In genomic region chr8:3556114-3556513, GRCm38 (mm10) we compare ENCODE assay signal across 10 mouse cellular contexts. TPM values are rescaled to one million over a fixed set of nuclear protein-coding genes. Genes with fewer than 3 reads are reported as not detected.
DNase-seq lines count a peak whose midpoint lies in the region; ATAC-seq and TF ChIP-seq lines count a peak whose summit lies in the region.
"Had no signal": no experiment of that assay in that cellular context is flagged by ENCODE, and none has a peak within 500 bp of the region (broad histone marks: within the 10 kb centered on the region; RNA-seq: fewer than 3 reads in every experiment).

No protein-coding gene starts in this region.

- no peaks in the 10 kb centered on the region for H3K9me3 ChIP-seq in lung, postnatal 0 days (ENCODE audit: low read length)
- H3K9me3 ChIP-seq in liver, embryonic 12.5 days (replicated peaks): no peaks in the 10 kb centered on the region
- no peaks in the 10 kb centered on the region for H3K9me3 ChIP-seq in stomach, embryonic 15.5 days

- H3K27ac ChIP-seq in lung, postnatal 0 days (ENCODE audit: low read length): no peak overlapping the region
- H3K27ac ChIP-seq in liver, embryonic 12.5 days: no peak overlapping the region
- H3K27ac ChIP-seq in stomach, embryonic 15.5 days: no peak overlapping the region

- H3K4me1 ChIP-seq in lung, postnatal 0 days (ENCODE audit: insufficient read depth, low read depth, low read length): no peaks in the 10 kb centered on the region
- H3K4me1 ChIP-seq in liver, embryonic 12.5 days: no peaks in the 10 kb centered on the region
- no peaks in the 10 kb centered on the region for H3K4me1 ChIP-seq in stomach, embryonic 15.5 days

- no peak for TF ChIP-seq EP300 in lung, postnatal 0 days (IDR thresholded peaks at IDR 0.05)

- H3K27me3 ChIP-seq in lung, postnatal 0 days (replicated peaks; ENCODE audit: insufficient read depth, low read length): no peaks in the 10 kb centered on the region
- H3K27me3 ChIP-seq in liver, embryonic 12.5 days (replicated peaks): 0 out of 2 replicates have a peak, but pooled peaks cover 3% of the 10 kb centered on the region
- H3K27me3 ChIP-seq in stomach, embryonic 15.5 days (replicated peaks): no peaks in the 10 kb centered on the region

- H3K36me3 ChIP-seq in lung, postnatal 0 days (ENCODE audit: insufficient read depth, low read length): no peaks in the 10 kb centered on the region
- no peaks in the 10 kb centered on the region for H3K36me3 ChIP-seq in liver, embryonic 12.5 days
- H3K36me3 ChIP-seq in stomach, embryonic 15.5 days: no peaks in the 10 kb centered on the region

- no peak for DNase-seq in lung, postnatal 0 days (ENCODE audit: low spot score)
- no peak for DNase-seq in lung, postnatal 10 days
- DNase-seq in forelimb bud, embryonic 11.5 days (ENCODE audit: low read depth, low spot score): peak; percentile 17
- DNase-seq in cerebellum, postnatal 4 days (ENCODE audit: low spot score in 2 of 2): no peak
- no peak for DNase-seq in spleen, postnatal 14 days (ENCODE audit: low spot score in 2 of 2)
- DNase-seq in gastrocnemius, postnatal 25 days: no peak
- DNase-seq: adrenal gland, postnatal 10 days had no signal

- TF ChIP-seq CTCF in lung, postnatal 0 days (IDR thresholded peaks at IDR 0.05): no peak

- H3K9ac ChIP-seq in lung, postnatal 0 days (replicated peaks; ENCODE audit: low read depth): no peak overlapping the region
- no peak overlapping the region for H3K9ac ChIP-seq in liver, embryonic 12.5 days
- H3K9ac ChIP-seq in stomach, embryonic 15.5 days: no peak overlapping the region

- peak; percentile 73 for ATAC-seq in lung, postnatal 0 days
- peak; percentile 77 for ATAC-seq in liver, embryonic 12.5 days
- ATAC-seq in stomach, embryonic 15.5 days (ENCODE audit: insufficient read depth, low FRiP score, low read depth): peak; percentile 90

- no peak overlapping the region for H3K4me2 ChIP-seq in lung, postnatal 0 days (replicated peaks; ENCODE audit: low read depth, low read length)
- no peak overlapping the region for H3K4me2 ChIP-seq in liver, embryonic 12.5 days
- no peak overlapping the region for H3K4me2 ChIP-seq in stomach, embryonic 15.5 days

- WGBS in lung, postnatal 0 days: 67% methylated on average over 4 of the region's 4 CpGs
- 56% methylated on average over 4 of the region's 4 CpGs for WGBS in liver, embryonic 12.5 days (ENCODE audit: insufficient replicate concordance)
- WGBS in stomach, embryonic 15.5 days: 57% methylated on average over 4 of the region's 4 CpGs

- H3K4me3 ChIP-seq in lung, postnatal 0 days (ENCODE audit: low read depth, low read length): no peak overlapping the region
- H3K4me3 ChIP-seq in liver, embryonic 12.5 days: no peak overlapping the region
- no peak overlapping the region for H3K4me3 ChIP-seq in stomach, embryonic 15.5 days (replicated peaks)
- H3K4me3 ChIP-seq: erythroblast, embryonic 14.5 days had no signal

RNA-seq across cellular contexts. Expression of gene C330021F23Rik, which starts 11.7 kb away (rescaled TPM):
- polyA plus RNA-seq in lung, postnatal 0 days (2015; fragmentation: Nextera tagmentation; extraction: Ambion mirVana): 0.25 and 0.36 TPM in 2 replicates
- polyA plus RNA-seq in liver, embryonic 12.5 days (2016; fragmentation: Nextera tagmentation; extraction: Ambion mirVana): 2.3 and 2.9 TPM in 2 replicates
- polyA plus RNA-seq in stomach, embryonic 15.5 days (2015; fragmentation: Nextera tagmentation; extraction: Ambion mirVana): 1.8 and 2.7 TPM in 2 replicates
- not detected for total RNA-seq in gastrocnemius, postnatal 25 days (2021)
- polyA plus RNA-seq: erythroblast, embryonic 14.5 days had no signal

RNA-seq across cellular contexts. Expression of gene Camsap3, which starts 31.0 kb away (rescaled TPM):
- polyA plus RNA-seq in lung, postnatal 0 days (2015; fragmentation: Nextera tagmentation; extraction: Ambion mirVana): 5.7 and 6.5 TPM in 2 replicates
- polyA plus RNA-seq in liver, embryonic 12.5 days (2016; fragmentation: Nextera tagmentation; extraction: Ambion mirVana): 2.0 and 2.2 TPM in 2 replicates
- polyA plus RNA-seq in stomach, embryonic 15.5 days (2015; fragmentation: Nextera tagmentation; extraction: Ambion mirVana): 16.7 and 17.2 TPM in 2 replicates
- under 1 TPM; 0.61 to 0.67 TPM for total RNA-seq in gastrocnemius, postnatal 25 days (2021)

RNA-seq across cellular contexts. Expression of gene Pnpla6, which starts 40.9 kb away (rescaled TPM):
- polyA plus RNA-seq in lung, postnatal 0 days (2015; fragmentation: Nextera tagmentation; extraction: Ambion mirVana): 18.1 and 19.0 TPM in 2 replicates
- 14.7 and 17.1 TPM in 2 replicates for polyA plus RNA-seq in liver, embryonic 12.5 days (2016; fragmentation: Nextera tagmentation; extraction: Ambion mirVana)
- polyA plus RNA-seq in stomach, embryonic 15.5 days (2015; fragmentation: Nextera tagmentation; extraction: Ambion mirVana): 27.9 and 35.5 TPM in 2 replicates
- 10 to 100 TPM in 1 of 2 experiments, 1 to 10 TPM in 1; 8.3 to 11.8 TPM for total RNA-seq in gastrocnemius, postnatal 25 days (2021)

RNA-seq across cellular contexts. Expression of gene Mcoln1, which starts 55.9 kb away (rescaled TPM):
- 38.5 and 40.0 TPM in 2 replicates for polyA plus RNA-seq in lung, postnatal 0 days (2015; fragmentation: Nextera tagmentation; extraction: Ambion mirVana)
- 25.7 and 26.9 TPM in 2 replicates for polyA plus RNA-seq in liver, embryonic 12.5 days (2016; fragmentation: Nextera tagmentation; extraction: Ambion mirVana)
- polyA plus RNA-seq in stomach, embryonic 15.5 days (2015; fragmentation: Nextera tagmentation; extraction: Ambion mirVana): 47.7 and 48.5 TPM in 2 replicates
- 10 to 100 TPM; 18.6 to 20.4 TPM for total RNA-seq in gastrocnemius, postnatal 25 days (2021)
